Mouse (Mus musculus) cerebellum, adult 11 months (tissue): ENCODE data around the gene Tmem185b.

Source experiments
- DNase-seq: peaks from one replicate; pipeline ENCODE4 v3.0.0; 2022

Gene Tmem185b

GRCm38 (mm10) chr1:119525689-119526591, at the start of gene Tmem185b:
Gene Tmem185b (plus strand): TSS chr1:119526160.
- DNase-seq = peak; percentile 85

GRCm38 (mm10) chr1:119476905-119477353, 49.0 kb upstream of the Tmem185b start:
- DNase-seq = no peak

DNA sequence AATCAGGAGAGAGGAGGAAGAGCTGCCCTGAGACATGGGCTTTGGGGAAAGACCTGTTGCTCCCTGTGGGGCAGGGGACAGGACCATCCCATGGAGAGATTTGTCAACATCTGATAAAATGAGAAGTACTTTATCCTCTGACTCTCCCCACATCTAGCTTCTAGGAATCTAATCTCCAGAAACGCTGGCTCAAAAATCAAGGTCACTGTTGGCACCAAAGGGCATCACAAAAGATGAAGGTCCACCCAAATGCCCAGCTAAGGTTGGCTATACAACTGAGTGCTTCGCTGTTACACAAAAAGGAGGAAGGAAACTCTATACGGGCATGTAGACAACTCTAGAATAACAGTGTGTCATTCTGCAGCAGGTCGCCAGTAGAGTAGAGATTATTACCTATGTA, 46.3 kb upstream of the Tmem185b start:
- no peak for DNase-seq

GRCm38 (mm10) chr1:119480678-119481077, 45.3 kb upstream of the Tmem185b start:
- DNase-seq = no peak

DNA sequence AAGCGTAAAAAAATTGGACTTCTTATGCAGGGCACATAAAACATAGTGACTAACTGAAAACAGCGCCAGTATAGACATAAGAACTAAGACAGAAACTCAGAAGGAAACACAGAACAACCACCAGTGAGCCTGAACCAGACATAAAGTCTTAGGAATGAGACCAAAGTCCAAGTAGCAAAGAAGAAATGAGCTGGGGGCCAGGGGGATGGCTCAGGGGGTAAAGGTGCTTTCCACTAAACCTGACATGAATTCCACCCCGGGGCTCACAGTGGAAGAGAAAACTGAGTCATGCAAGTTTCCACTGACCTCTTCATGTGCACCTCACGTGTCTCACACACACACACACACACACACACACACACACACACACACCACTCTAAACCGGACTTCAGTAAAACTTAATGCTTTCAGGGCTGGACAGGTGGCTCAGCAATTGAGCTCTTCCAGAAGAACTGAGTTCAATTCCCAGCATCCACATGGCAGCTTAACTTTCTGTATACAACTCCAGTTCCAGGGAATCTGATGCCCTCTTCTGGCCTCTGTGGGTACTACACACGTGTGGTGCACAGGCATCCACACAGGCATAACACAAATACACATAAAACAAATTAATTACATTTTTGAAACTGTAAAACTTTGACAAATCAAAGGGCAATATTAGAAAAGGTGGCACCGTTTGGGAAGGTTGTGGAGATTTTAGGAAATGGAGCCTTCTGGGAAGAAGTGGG, 44.6 kb upstream of the Tmem185b start:
- no peak for DNase-seq

- DNase-seq = no peak
Measured at GRCm38 (mm10) chr1:119482891-119483290, 43.1 kb upstream of the Tmem185b start.

DNA sequence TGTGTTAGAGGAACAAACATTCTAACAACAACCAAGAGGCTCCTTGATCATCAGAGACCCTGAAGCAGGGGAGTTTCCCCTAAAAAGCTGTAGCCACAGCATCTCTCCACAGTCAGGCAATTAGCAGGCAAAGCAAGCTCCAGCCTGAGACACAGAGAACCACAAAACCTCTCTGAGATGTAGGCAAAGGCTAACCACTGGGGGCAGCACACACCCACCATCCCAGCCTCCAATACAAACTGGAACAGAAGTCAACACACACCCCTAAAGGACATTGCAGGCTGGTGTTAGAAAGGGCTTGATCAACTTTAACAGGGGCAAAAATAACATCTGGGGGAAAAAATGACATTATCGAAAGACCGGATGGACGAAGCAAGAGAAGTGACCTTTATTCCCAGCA, 41.5 kb upstream of the Tmem185b start:
- no peak for DNase-seq

- no peak for DNase-seq
Measured at GRCm38 (mm10) chr1:119485825-119486224, 40.1 kb upstream of the Tmem185b start.

DNA sequence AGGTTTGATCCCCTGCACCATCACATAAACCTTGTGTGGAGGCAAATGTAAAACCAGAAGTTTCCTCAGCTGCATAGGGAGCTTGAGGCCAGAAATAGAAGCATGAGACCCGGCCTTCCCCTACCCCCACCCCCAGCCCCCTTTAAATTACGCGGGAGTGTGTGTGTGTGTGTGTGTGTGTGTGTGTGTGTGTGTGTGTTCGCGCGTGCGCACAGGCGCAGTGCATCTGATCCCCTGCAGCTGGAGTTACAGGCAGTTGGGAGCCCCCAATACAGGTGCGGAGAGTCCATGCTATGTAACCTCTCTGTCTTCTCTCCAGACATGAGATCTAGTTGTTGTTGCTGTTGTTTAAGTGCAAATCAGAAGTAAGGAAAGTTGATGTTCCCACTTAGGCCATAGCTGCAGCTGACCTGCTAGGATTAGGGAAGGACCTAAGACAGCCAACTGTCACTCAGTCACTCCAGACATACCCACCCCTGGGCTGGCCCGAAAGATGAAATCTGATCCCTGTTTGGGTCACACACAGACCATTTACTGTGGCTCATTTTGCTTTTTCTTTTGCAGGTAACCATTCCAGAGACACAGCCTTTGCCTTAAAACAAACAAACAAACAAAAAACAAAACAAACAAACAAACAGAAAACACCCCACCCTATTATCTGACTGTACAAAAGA, 37.9 kb upstream of the Tmem185b start:
- DNase-seq = no peak

DNA sequence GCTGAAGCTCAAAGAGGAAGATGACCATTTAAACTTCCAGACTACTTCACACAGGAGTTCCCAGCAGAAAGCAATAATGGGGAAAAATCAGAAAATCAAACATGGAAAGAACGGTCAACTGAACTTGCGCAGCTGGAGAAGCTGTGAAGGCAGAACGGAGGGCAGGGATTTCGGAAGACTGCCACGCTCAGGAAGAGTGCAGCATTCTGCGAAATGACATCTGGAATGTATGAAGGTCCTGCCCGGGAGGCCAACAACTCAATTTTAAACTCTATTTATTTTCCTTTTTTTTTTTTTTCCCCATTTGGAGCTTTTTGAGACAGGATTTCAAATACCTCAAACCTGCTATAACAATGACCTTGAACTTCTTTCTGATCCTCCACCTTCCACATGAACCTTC, 35.2 kb upstream of the Tmem185b start:
- no peak for DNase-seq

- DNase-seq = no peak
Measured at GRCm38 (mm10) chr1:119492097-119492496, 33.9 kb upstream of the Tmem185b start.

DNA sequence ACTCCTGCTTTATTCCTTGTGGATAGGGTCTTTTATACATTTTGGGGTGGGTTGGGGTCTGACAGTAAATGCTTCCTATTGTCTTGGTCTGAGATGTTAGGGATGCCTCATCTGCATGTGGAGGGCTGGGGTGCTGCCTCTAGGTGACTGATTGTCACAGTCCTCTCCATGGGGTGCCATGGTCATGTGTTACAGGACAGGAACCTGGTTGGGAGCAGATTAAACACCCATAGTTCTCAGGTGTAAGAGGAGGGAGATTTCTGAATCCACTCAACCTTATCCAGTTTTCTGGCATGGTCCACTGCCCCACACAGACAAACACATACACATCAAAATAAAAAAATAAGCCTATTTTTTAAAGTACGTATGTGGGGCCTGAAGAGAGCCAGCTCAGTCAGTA, 33.5 kb upstream of the Tmem185b start:
- no peak for DNase-seq

DNA sequence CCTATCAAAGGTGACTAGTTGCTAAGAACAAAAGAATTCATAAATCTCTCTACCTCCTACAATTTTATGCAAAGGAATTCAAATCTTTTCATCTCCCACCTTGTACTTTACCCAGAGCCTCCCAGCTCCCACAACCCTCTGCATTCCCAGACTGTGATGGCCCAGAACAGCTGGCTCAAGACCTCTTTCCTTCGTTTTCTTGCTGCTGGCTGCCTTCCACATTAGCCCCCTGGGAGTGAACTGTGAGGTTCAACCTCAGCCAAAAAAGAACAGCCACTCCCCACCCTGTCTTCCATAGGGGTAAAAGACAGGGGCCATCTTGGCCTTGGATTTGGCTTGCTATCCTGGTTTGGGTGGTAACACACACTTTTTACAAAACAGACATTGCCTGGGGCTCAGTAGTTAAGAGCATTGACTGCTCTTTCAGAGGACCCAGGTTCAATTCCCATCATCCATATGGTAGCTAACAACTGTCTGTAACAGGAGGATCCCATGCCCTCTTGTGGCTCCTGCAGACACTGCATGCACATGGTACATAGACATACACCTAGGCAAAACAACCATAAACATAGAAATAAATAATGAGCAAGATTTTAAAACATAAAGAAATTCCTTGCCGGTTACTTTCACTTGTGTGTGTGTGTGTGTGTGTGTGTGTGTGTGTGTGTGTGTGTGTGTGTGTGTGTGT, 31.8 kb upstream of the Tmem185b start:
- DNase-seq = no peak

GRCm38 (mm10) chr1:119494712-119495395, 31.1 kb upstream of the Tmem185b start:
- DNase-seq = peak; percentile 54

- DNase-seq = peak; percentile 87
Measured at GRCm38 (mm10) chr1:119495396-119495775, 30.6 kb upstream of the Tmem185b start.

- no peak for DNase-seq
Measured at GRCm38 (mm10) chr1:119497346-119498004, 28.5 kb upstream of the Tmem185b start.

- no peak for DNase-seq
Measured at GRCm38 (mm10) chr1:119498536-119499231, 27.3 kb upstream of the Tmem185b start.

DNA sequence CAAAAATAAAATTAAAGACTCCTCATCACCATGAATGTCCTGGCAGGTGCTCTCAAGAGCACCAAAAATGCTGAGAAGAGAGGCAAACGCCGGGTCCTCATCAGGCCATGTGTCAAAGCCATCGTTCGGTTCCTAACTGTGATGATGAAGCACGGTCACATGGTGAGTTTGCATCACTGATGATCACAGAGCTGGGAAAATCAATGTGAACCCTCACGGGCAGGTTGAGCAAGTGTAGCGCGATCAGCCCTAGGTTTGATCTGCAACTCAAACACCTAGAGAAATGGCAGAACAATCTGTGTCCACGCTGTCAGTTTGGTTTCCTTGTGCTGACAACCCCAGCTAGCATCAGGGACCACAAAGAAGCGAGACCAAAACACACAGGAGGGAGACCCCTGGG, 26.5 kb upstream of the Tmem185b start:
- no peak for DNase-seq

DNA sequence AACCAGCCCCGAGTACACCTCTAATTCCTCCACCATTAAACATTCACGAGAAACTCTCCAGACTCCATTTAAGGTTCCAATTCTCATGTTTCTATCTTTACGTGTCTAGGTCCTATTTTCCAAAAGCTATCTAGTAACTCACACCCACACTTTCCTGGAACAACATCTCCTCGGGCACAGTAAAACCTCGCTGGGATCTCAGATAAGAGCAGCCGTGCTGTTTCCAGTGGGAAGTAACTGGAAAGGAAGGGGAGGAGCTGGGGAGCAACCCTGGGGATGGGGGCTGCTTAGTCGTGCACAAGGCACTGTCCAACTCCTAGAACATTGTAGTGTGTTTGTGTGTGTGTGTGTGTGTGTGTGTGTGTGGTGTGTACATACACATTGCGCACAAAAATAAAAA, 24.1 kb upstream of the Tmem185b start:
- no peak for DNase-seq

DNA sequence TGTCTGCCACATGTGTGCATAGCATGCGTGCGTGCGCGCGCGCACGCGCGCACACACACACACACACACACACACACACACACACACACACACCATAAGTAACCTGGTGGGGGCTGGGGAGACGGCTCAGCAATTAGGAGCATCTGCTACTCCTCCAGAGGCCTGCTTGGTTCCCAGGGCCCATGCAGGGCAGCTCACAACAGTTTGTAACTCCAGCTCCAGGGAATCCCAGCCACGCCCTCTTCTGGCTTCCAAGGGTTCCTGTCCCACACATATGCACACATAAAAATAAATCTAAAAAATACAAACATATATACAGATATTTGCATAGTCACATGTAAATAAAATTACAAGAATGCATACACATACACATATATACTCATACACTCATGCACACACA, 23.2 kb upstream of the Tmem185b start:
- DNase-seq = no peak

DNA sequence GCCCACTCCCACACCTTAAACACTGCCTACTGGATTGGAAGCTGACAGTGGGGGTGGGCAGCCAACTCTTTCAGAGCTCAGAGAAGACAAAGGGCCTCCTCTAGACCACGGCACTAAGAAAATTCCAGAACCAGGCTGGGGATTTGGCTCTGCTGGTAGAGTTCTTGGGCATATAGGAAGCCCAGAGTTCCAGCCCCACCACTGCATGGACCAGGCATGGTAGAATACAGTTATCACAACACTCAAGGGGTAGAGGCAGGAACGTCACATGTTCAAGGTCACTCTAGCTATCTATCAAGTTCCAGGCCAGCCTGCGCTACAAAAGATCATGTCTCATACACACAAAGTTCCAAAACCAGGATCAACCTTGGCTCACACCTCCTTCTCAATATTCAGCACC, 22.8 kb upstream of the Tmem185b start:
- no peak for DNase-seq
